8 mouse cellular contexts compared by ENCODE assay signal in the genomic region with DNA sequence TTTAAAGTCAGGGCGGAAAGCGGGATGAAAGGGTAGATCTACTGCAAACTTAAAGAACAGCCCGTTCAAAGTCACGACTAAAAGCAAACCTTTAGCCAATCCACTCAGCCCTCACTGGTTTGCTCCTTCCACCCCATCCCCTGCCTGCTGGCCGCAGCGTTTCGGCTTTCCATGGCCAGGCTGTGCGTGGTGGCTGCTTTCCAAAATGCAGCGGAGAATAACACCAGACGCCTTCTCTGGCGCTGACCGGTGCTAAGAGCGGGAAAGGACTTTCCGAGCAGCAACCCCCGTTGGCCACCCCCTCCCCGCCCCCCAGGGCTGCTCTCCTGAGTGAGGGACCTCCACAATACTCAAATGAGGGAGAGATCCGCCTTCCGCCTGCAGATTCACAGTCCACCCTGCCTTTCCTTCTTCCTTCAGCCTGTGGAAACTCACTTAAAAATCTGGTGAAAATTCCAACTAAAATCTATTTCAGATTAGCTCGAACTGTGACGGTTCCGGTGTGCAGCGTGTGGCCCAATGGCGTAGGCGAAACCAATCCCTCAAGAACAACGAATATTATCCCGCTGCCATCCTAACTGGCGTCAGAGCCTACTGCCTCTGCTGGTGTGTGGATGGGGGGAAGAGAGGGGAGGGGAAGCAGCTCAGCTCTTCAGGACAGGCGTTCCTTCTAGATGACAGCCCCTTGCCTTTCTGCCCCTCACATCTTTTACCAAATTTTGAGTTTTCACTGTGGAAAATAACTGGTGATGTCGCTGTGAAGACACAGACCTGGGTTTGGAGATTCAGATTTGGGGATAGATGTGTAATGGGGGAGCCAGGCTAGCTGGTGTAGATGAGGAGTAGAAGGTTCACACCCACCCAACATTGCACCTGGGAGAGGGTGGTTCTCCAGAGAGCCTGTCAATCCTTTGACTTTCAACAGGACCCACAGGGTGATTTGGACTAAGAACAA. TPM values are rescaled to one million over a fixed set of nuclear protein-coding genes. Genes with fewer than 3 reads are reported as not detected.
DNase-seq lines count a peak whose midpoint lies in the region; ATAC-seq and TF ChIP-seq lines count a peak whose summit lies in the region.

No protein-coding gene starts in this region.

- no peaks in the 10 kb centered on the region; the same call in 1 of the 2 replicates for H3K4me1 ChIP-seq in heart, adult 2 months (ENCODE audit: control insufficient read depth, insufficient read depth, low read length)
- peaks cover 34% of the 10 kb centered on the region for H3K4me1 ChIP-seq in midbrain, embryonic 15.5 days

- no peak overlapping the region for H3K9ac ChIP-seq in heart, adult 2 months (ENCODE audit: low read depth, low read length)
- peak overlapping the region; percentile 49 for H3K9ac ChIP-seq in midbrain, embryonic 15.5 days

- peak; percentile 60 to 64 for DNase-seq in adrenal gland, postnatal 36 days
- peak; percentile 63 for DNase-seq in embryo, embryonic 10 days (ENCODE audit: low spot score)
- peak; percentile 48 to 53 for DNase-seq in heart, adult 2 months
- peak; percentile 24 for DNase-seq in kidney, adult 11 months
- peak; percentile 68 to 84 for DNase-seq in left cerebral cortex, postnatal 25 days (ENCODE audit: low spot score in 2 of 2)
- DNase-seq in telencephalon, adult 2 months (ENCODE audit: low read depth, low spot score), result peak; percentile 78
- DNase-seq in spleen, adult 18-20 months, result no peak

- H3K4me3 ChIP-seq in heart, adult 2 months, result peak overlapping the region; percentile 57
- peak overlapping the region; percentile 95 for H3K4me3 ChIP-seq in midbrain, embryonic 15.5 days

- TF ChIP-seq CTCF in heart, adult 2 months (IDR thresholded peaks at IDR 0.05), result no peak

- no peaks in the 10 kb centered on the region for H3K9me3 ChIP-seq in midbrain, embryonic 15.5 days

- no peaks in the 10 kb centered on the region for H3K36me3 ChIP-seq in heart, adult 2 months (ENCODE audit: control insufficient read depth, insufficient read depth, low read length)
- no peaks in the 10 kb centered on the region for H3K36me3 ChIP-seq in midbrain, embryonic 15.5 days (replicated peaks)

- no peak for TF ChIP-seq POLR2A in heart, adult 2 months (IDR thresholded peaks at IDR 0.05; ENCODE audit: insufficient read depth, low read depth, low read length)

- H3K4me2 ChIP-seq in midbrain, embryonic 15.5 days, result peak overlapping the region; percentile 83

- H3K27ac ChIP-seq in heart, adult 2 months, result no peak overlapping the region
- peak overlapping the region; percentile 96 for H3K27ac ChIP-seq in midbrain, embryonic 15.5 days

- intact Hi-C loops in heart, adult 2 months (cut with DNase I), result loop anchor here (1.0 to 2.0 kb wide), 2 partner anchors 44 to 250 kb away; no protein-coding TSS in a partner anchor
- intact Hi-C loops in left cerebral cortex, postnatal 25 days (cut with DNase I), result loop anchor here (1.0 to 2.0 kb wide), 3 partner anchors 21 to 842 kb away; no protein-coding TSS in a partner anchor

- TF ChIP-seq EP300 in heart, adult 2 months (IDR thresholded peaks at IDR 0.05; ENCODE audit: insufficient read depth, low read depth, low read length), result no peak

- ATAC-seq in midbrain, embryonic 15.5 days (replicated peaks), result peak; percentile 57

- peaks cover 3% of the 10 kb centered on the region for H3K27me3 ChIP-seq in heart, adult 2 months (ENCODE audit: control insufficient read depth, insufficient read depth, low read length)
- H3K27me3 ChIP-seq in midbrain, embryonic 15.5 days (replicated peaks), result no peaks in the 10 kb centered on the region

- no peaks in the 10 kb centered on the region for H3K79me2 ChIP-seq in heart, adult 2 months (replicated peaks; ENCODE audit: control insufficient read depth, insufficient read depth, low read length)

- WGBS in heart, adult 2 months, result 3% methylated on average over 29 of the region's 29 CpGs
- 1% methylated on average over 29 of the region's 29 CpGs for WGBS in midbrain, embryonic 15.5 days

RNA-seq across cellular contexts. Expression of gene Ube2ql1, which starts 0.9 kb away (rescaled TPM):
- total RNA-seq in adrenal gland, postnatal 36 days (2021), result 1 to 10 TPM in 1 of 2 experiments, under 1 TPM in 1; 0.76 to 3.5 TPM
- total RNA-seq in heart, adult 2 months (2021), result 1 to 10 TPM; 5.9 to 6.0 TPM
- polyA plus RNA-seq in heart, adult 2 months (2012; rRNA removed), result 8.0 and 9.8 TPM in 2 replicates
- total RNA-seq in left cerebral cortex, postnatal 25 days (2021), result 100 to 1,000 TPM; 204 to 227 TPM
- 24.0 and 25.1 TPM in 2 replicates for polyA plus RNA-seq in midbrain, embryonic 15.5 days (2015; fragmentation: Nextera tagmentation; extraction: Ambion mirVana)

Comparison
In these comparisons a context has a peak if more than half of its experiments do, and no peak if none do; other contexts are left out.
1. DNase-seq: peak in adrenal gland, postnatal 36 days (2 of 2), embryo, embryonic 10 days (single experiment), heart, adult 2 months (2 of 2), kidney, adult 11 months (single experiment), left cerebral cortex, postnatal 25 days (2 of 2) and telencephalon, adult 2 months (single experiment); none in spleen, adult 18-20 months (0 of 2).
2. RNA of gene Ube2ql1, which starts 0.9 kb away (total RNA-seq): 204 to 227 TPM in left cerebral cortex, postnatal 25 days; 5.9 to 6.0 TPM in heart, adult 2 months and 0.76 to 3.5 TPM in adrenal gland, postnatal 36 days; every median in the first group is over 10 times any median in the second.